In genomic region chr11:23699414-23700095, GRCm38 (mm10) we compare ENCODE assay signal across 17 mouse cellular contexts. TPM values are rescaled to one million over a fixed set of nuclear protein-coding genes. Genes with fewer than 3 reads are reported as not detected.
DNase-seq lines count a peak whose midpoint lies in the region; ATAC-seq lines count a peak whose summit lies in the region.
"Had no signal": no experiment of that assay in that cellular context is flagged by ENCODE, and none has a peak within 500 bp of the region (broad histone marks: within the 10 kb centered on the region; RNA-seq: fewer than 3 reads in every experiment).

No protein-coding gene starts in this region.

- no peak for ATAC-seq in cerebellum, adult (ENCODE audit: insufficient number of reproducible peaks, low FRiP score, low TSS enrichment)
- ATAC-seq: forebrain, postnatal 0 days; lung, postnatal 0 days; midbrain, embryonic 16.5 days had no signal

- H3K27me3 ChIP-seq in splenic B cell, adult 2 months (ENCODE audit: control insufficient read depth, insufficient read depth, low read length, poor library complexity, severe bottlenecking), result no peaks in the 10 kb centered on the region
- H3K27me3 ChIP-seq: neural tube, embryonic 13.5 days had no signal

- no peaks in the 10 kb centered on the region for H3K36me3 ChIP-seq in splenic B cell, adult 2 months (ENCODE audit: control insufficient read depth, insufficient read depth, low read length, poor library complexity, severe bottlenecking)

- peak; percentile 17 for DNase-seq in thymus, postnatal 0 days (ENCODE audit: low spot score)
- no peak for DNase-seq in thymus, postnatal 36 days
- DNase-seq in ES-CJ7 (ENCODE audit: low read depth, low spot score), result peak; percentile 38
- peak; percentile 10 for DNase-seq in forelimb bud, embryonic 11.5 days (ENCODE audit: low read depth, low spot score)
- peak; percentile 68 for DNase-seq in splenic B cell, adult 2 months (ENCODE audit: low read depth, low spot score)
- DNase-seq in adrenal gland, postnatal 14 days, result no peak
- DNase-seq: adrenal gland, adult 8-10 months; cerebellum, postnatal 10 days; forebrain, postnatal 0 days; gastrocnemius, postnatal 36 days; kidney, adult 9 months; layer of hippocampus, adult 9-11 months; retina, postnatal 1 day had no signal

RNA-seq across cellular contexts. Expression of gene Pex13, which starts 33.8 kb away (rescaled TPM):
- polyA plus RNA-seq in thymus, postnatal 0 days (2015; fragmentation: Nextera tagmentation; extraction: Ambion mirVana), result 35.2 and 35.4 TPM in 2 replicates
- total RNA-seq in adrenal gland, postnatal 14 days (2021), result 56.9 and 66.8 TPM in 2 replicates

RNA-seq across cellular contexts. Expression of gene Pus10, which starts 34.1 kb away (rescaled TPM):
- polyA plus RNA-seq in thymus, postnatal 0 days (2015; fragmentation: Nextera tagmentation; extraction: Ambion mirVana), result 24.0 and 26.2 TPM in 2 replicates
- 19.2 and 21.8 TPM in 2 replicates for total RNA-seq in adrenal gland, postnatal 14 days (2021)

Comparison
In these comparisons a context has a peak if more than half of its experiments do, and no peak if none do; other contexts are left out.
1. DNase-seq: peak in thymus, postnatal 0 days (single experiment), ES-CJ7 (single experiment), forelimb bud, embryonic 11.5 days (single experiment) and splenic B cell, adult 2 months (single experiment); none in thymus, postnatal 36 days (0 of 2) and adrenal gland, postnatal 14 days (single experiment).